Mouse (Mus musculus): ENCODE data around the gene Sphk1. TPM values are rescaled to one million over a fixed set of nuclear protein-coding genes. Genes with fewer than 3 reads are reported as not detected.

Gene Sphk1
- total RNA-seq, 2 experiments from 2014 or later: 4.6 to 5.1 TPM

- DNase-seq: no peak
These were observed 22.0 kb upstream of the Sphk1 start for GRCm38 (mm10) chr11:116508689-116509088.

- DNase-seq: no peak
These were observed 19.3 kb upstream of the Sphk1 start for GRCm38 (mm10) chr11:116511301-116511868.

GRCm38 (mm10) chr11:116512154-116512553 lies 18.6 kb upstream of the Sphk1 start:
- no peak for DNase-seq

GRCm38 (mm10) chr11:116512987-116513386 lies 17.7 kb upstream of the Sphk1 start:
- DNase-seq: no peak

- no peak for DNase-seq
These were observed 17.1 kb upstream of the Sphk1 start for GRCm38 (mm10) chr11:116513531-116514038.

GRCm38 (mm10) chr11:116515330-116516020 lies 15.2 kb upstream of the Sphk1 start:
- no peak for DNase-seq

- DNase-seq: peak; percentile 47
These were observed 12.2 kb upstream of the Sphk1 start for GRCm38 (mm10) chr11:116518482-116518881.

- DNase-seq: peak; percentile 48
These were observed 9.6 kb upstream of the Sphk1 start for GRCm38 (mm10) chr11:116521143-116521542.

GRCm38 (mm10) chr11:116522046-116522445 lies 8.7 kb upstream of the Sphk1 start:
- no peak for DNase-seq

GRCm38 (mm10) chr11:116522886-116523698 lies 7.6 kb upstream of the Sphk1 start:
- DNase-seq: peak; percentile 63

GRCm38 (mm10) chr11:116523699-116524189 lies 7.0 kb upstream of the Sphk1 start:
- peak; percentile 72 for DNase-seq

GRCm38 (mm10) chr11:116528636-116529320 lies 1.9 kb upstream of the Sphk1 start:
- DNase-seq: no peak

GRCm38 (mm10) chr11:116531371-116532191 lies 856 bp downstream of the Sphk1 start:
- DNase-seq: no peak

- peak; percentile 52 for DNase-seq
These were observed 1.6 kb downstream of the Sphk1 start for GRCm38 (mm10) chr11:116532262-116532809.

GRCm38 (mm10) chr11:116532810-116533338 lies 2.1 kb downstream of the Sphk1 start:
- DNase-seq: peak; percentile 84

- DNase-seq: peak; percentile 49
These were observed 2.8 kb downstream of the Sphk1 start for GRCm38 (mm10) chr11:116533341-116534153.

GRCm38 (mm10) chr11:116534154-116534865 lies 3.6 kb downstream of the Sphk1 start:
- peak; percentile 85 for DNase-seq

- DNase-seq: no peak
These were observed 6.0 kb downstream of the Sphk1 start for GRCm38 (mm10) chr11:116536685-116537084.

- DNase-seq: no peak
These were observed 6.7 kb downstream of the Sphk1 start for GRCm38 (mm10) chr11:116537388-116537787.
